8 mouse cellular contexts compared by ENCODE assay signal in the genomic region with DNA sequence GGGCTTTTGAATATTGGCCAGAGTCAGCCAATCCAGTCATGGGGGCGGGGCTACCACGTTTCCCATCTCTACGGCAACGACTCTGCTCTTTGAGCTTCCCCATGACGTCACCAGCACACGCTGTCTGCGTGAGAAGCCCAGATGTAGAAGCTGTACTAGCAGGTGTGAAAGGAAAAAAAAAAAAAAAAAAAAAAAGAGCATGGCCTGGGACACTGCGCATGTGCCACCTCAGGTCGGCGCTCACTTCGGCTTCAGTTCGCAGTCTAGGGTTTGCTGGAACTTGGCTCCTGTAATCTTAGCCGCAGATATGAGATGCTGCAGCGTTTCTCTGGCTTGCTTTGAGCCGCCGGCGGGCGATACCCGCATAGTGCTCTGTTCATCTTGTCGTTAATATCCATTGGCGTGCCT.
DNase-seq lines count a peak whose midpoint lies in the region; ATAC-seq and TF ChIP-seq lines count a peak whose summit lies in the region.

No protein-coding gene starts in this region.

- H3K4me3 ChIP-seq in heart, postnatal 0 days (ENCODE audit: low read depth, low read length): peak overlapping the region; percentile 2; the same call in 1 of the 2 replicates
- peak overlapping the region; percentile 20 for H3K4me3 ChIP-seq in midbrain, embryonic 11.5 days (ENCODE audit: low read depth, low read length)

- no peaks in the 10 kb centered on the region for H3K27me3 ChIP-seq in heart, postnatal 0 days (ENCODE audit: control insufficient read depth, insufficient read depth, low read length)
- no peaks in the 10 kb centered on the region for H3K27me3 ChIP-seq in midbrain, embryonic 11.5 days (ENCODE audit: control insufficient read depth, insufficient read depth, low read length)

- peak; percentile 82 to 86 for DNase-seq in B cell, adult 2 months
- peak; percentile 44 to 62 for DNase-seq in CD8-positive naive resting alpha-beta T cell, adult 2 months (ENCODE audit: low read depth in 2 of 2, low spot score in 2 of 2)
- peak; percentile 43 to 57 for DNase-seq in cerebellum, postnatal 25 days
- peak; percentile 54 for DNase-seq in heart, postnatal 0 days (ENCODE audit: low spot score)
- peak; percentile 70 to 77 for DNase-seq in kidney, postnatal 4 days
- peak; percentile 92 for DNase-seq in midbrain, embryonic 11.5 days (ENCODE audit: low spot score, missing footprints)
- DNase-seq in spleen, postnatal 14 days (ENCODE audit: low spot score in 2 of 2): peak; percentile 19 to 24
- DNase-seq in ovary, postnatal 36 days (ENCODE audit: low spot score): no peak

- H3K9ac ChIP-seq in heart, postnatal 0 days (replicated peaks; ENCODE audit: low read depth, low read length): no peak overlapping the region
- H3K9ac ChIP-seq in midbrain, embryonic 11.5 days (ENCODE audit: low read length): peak overlapping the region; percentile 32; the same call in 1 of the 2 replicates

- H3K36me3 ChIP-seq in heart, postnatal 0 days (replicated peaks; ENCODE audit: control insufficient read depth, insufficient read depth, low read length): no peaks in the 10 kb centered on the region
- H3K36me3 ChIP-seq in midbrain, embryonic 11.5 days (ENCODE audit: control insufficient read depth, insufficient read depth, low read length): no peaks in the 10 kb centered on the region

- ATAC-seq in heart, postnatal 0 days (ENCODE audit: insufficient read depth, low read depth): peak; percentile 51
- ATAC-seq in midbrain, embryonic 11.5 days (ENCODE audit: low FRiP score): peak; percentile 90

- no peak overlapping the region for H3K27ac ChIP-seq in heart, postnatal 0 days (ENCODE audit: low read depth)
- no peak overlapping the region for H3K27ac ChIP-seq in midbrain, embryonic 11.5 days (ENCODE audit: low read depth, low read length)

- WGBS in heart, postnatal 0 days: 2% methylated on average over 21 of the region's 21 CpGs
- under 1% methylated on average over 21 of the region's 21 CpGs for WGBS in midbrain, embryonic 11.5 days

- no peaks in the 10 kb centered on the region for H3K9me3 ChIP-seq in heart, postnatal 0 days (replicated peaks; ENCODE audit: control insufficient read depth, low read length)
- H3K9me3 ChIP-seq in midbrain, embryonic 11.5 days (ENCODE audit: control insufficient read depth, low read length): no peaks in the 10 kb centered on the region

- no peak for TF ChIP-seq EP300 in heart, postnatal 0 days (IDR thresholded peaks at IDR 0.05; ENCODE audit: low read depth)

- TF ChIP-seq CTCF in heart, postnatal 0 days (IDR thresholded peaks at IDR 0.05; ENCODE audit: low read depth): no peak; the same call in 1 of the 2 replicates

- H3K4me1 ChIP-seq in heart, postnatal 0 days (ENCODE audit: control insufficient read depth, insufficient read depth): peaks cover 6% of the 10 kb centered on the region; the same call in 1 of the 2 replicates
- peaks cover 7% of the 10 kb centered on the region for H3K4me1 ChIP-seq in midbrain, embryonic 11.5 days (ENCODE audit: control insufficient read depth, insufficient read depth, low read length)

- H3K4me2 ChIP-seq in heart, postnatal 0 days (ENCODE audit: low read depth, low read length): peak overlapping the region; percentile 33
- peak overlapping the region; percentile 45 for H3K4me2 ChIP-seq in midbrain, embryonic 11.5 days
